Mouse (Mus musculus) liver, postnatal 0 days (tissue): Measurements from ENCODE around the gene Nccrp1. TPM values are rescaled to one million over a fixed set of nuclear protein-coding genes. Genes with fewer than 3 reads are reported as not detected.

Experiments used
- ATAC-seq: fragments of 200-750 bp; cut with Nextera tagmentation; 2 replicates; pipeline ENCODE4 v1.8.0; 2017; ENCODE audit warnings: mild to moderate bottlenecking, moderate library complexity
- DNase-seq: peaks from one replicate; pipeline ENCODE4 v3.0.0-alpha.2; 2016
- H3K27ac ChIP-seq: fragments of 300-500 bp; sonication (generic); 2 replicates; pipeline ENCODE4 v1.5.1; 2014; ENCODE audit warnings: antibody characterized with exemption, moderate library complexity, mild to moderate bottlenecking, low read depth
- H3K27me3 ChIP-seq: fragments of 300-500 bp; sonication (generic); 2 replicates; pipeline ENCODE4 v1.6.1; 2014; ENCODE audit warnings: low read length, control low read depth, mixed read lengths; ENCODE audit not compliant: insufficient read depth
- H3K36me3 ChIP-seq: fragments of 300-500 bp; sonication (generic); replicated peaks from 2 replicates; pipeline ENCODE4 v1.6.1; 2014; ENCODE audit warnings: mild to moderate bottlenecking, control low read depth, low read length, moderate library complexity, mixed read lengths; ENCODE audit not compliant: insufficient read depth
- H3K4me1 ChIP-seq: fragments of 300-500 bp; sonication (generic); 2 replicates; pipeline ENCODE4 v1.6.1; 2014; ENCODE audit warnings: antibody characterized with exemption, mild to moderate bottlenecking, control low read depth; ENCODE audit not compliant: insufficient read depth
- H3K4me2 ChIP-seq: fragments of 300-500 bp; sonication (generic); 2 replicates; pipeline ENCODE4 v1.6.1; 2014; ENCODE audit warnings: low read depth, mild to moderate bottlenecking, low read length, moderate library complexity, mixed read lengths
- H3K4me3 ChIP-seq: fragments of 300-500 bp; sonication (generic); 2 replicates; pipeline ENCODE4 v1.5.1; 2014; ENCODE audit warnings: low read depth, low read length
- H3K9ac ChIP-seq: fragments of 300-500 bp; sonication (generic); replicated peaks from 2 replicates; pipeline ENCODE4 v1.6.1; 2014; ENCODE audit warnings: mild to moderate bottlenecking, moderate library complexity
- H3K9me3 ChIP-seq: fragments of 300-500 bp; sonication (generic); 2 replicates; pipeline ENCODE4 v1.6.1; 2016; ENCODE audit warnings: mild to moderate bottlenecking, control low read depth, low read length, mixed read lengths
- CTCF ChIP-seq: sonication (generic); IDR thresholded peaks from 2 replicates; pipeline ENCODE4 v1.5.1; 2016; ENCODE audit warnings: antibody characterized with exemption, low read depth
- EP300 ChIP-seq: IDR thresholded peaks from 2 replicates; pipeline ENCODE4 v1.6.1; 2016; ENCODE audit warnings: antibody characterized with exemption, low read depth, mild to moderate bottlenecking
- WGBS: fragments of 180-500 bp; shearing (Covaris S2); extraction: QIAGEN DNeasy Blood & Tissue Kit; methylation state at CpG from one replicate; pipeline ENCODE4 v1.1.7; 2014; ENCODE audit not compliant: insufficient replicate concordance; 5-methylcytosine and 5-hydroxymethylcytosine counted together
- polyA plus RNA-seq: library from polyadenylated mRNA; unstranded; fragments of >200 nt; fragmentation: Nextera tagmentation; extraction: Ambion mirVana; gene quantifications from 2 replicates; pipeline ENCODE4 v1.2.1, GENCODE M21; 2015

Gene Nccrp1
- polyA plus RNA-seq, 1 experiment from 2014 or later = not detected

- Histone ChIP-seq H3K4me3 (no peak overlapping the region), H3K9me3 (no peaks in the 10 kb centered on the region), H3K4me2 (no peak overlapping the region), H3K27ac (no peak overlapping the region), H3K4me1 (peaks cover 85% of the 10 kb centered on the region), H3K9ac (peak overlapping the region; percentile 21), H3K27me3 (no peaks in the 10 kb centered on the region), H3K36me3 (peaks cover 3% of the 10 kb centered on the region; the same call in 1 of the 2 replicates)
- ATAC-seq (no peak), DNase-seq (no peak)
- no peak for TF ChIP-seq EP300
- no peak for TF ChIP-seq CTCF
- 75% methylated on average over 5 of the region's 5 CpGs for WGBS
These were observed 32.8 kb upstream of the Nccrp1 start for GRCm38 (mm10) chr7:28579826-28580225.

GRCm38 (mm10) chr7:28578543-28579053, 31.5 kb upstream of the Nccrp1 start:
- Histone ChIP-seq H3K9me3 (no peaks in the 10 kb centered on the region), H3K9ac (no peak overlapping the region), H3K36me3 (peaks cover 3% of the 10 kb centered on the region; the same call in 1 of the 2 replicates), H3K4me2 (no peak overlapping the region), H3K4me1 (peaks cover 80% of the 10 kb centered on the region), H3K4me3 (no peak overlapping the region), H3K27me3 (no peaks in the 10 kb centered on the region), H3K27ac (no peak overlapping the region)
- no peak for ATAC-seq
- TF ChIP-seq EP300 (no peak), CTCF (no peak)
- no peak for DNase-seq
- 75% methylated on average over 5 of the region's 5 CpGs for WGBS

- Histone ChIP-seq H3K27me3 (no peaks in the 10 kb centered on the region), H3K27ac (no peak overlapping the region), H3K4me1 (peaks cover 80% of the 10 kb centered on the region), H3K36me3 (peaks cover under 1% of the 10 kb centered on the region; the same call in 1 of the 2 replicates), H3K4me2 (no peak overlapping the region), H3K9ac (no peak overlapping the region), H3K4me3 (no peak overlapping the region), H3K9me3 (no peaks in the 10 kb centered on the region)
- ATAC-seq (no peak), DNase-seq (no peak)
- TF ChIP-seq CTCF (no peak), EP300 (no peak)
- WGBS = 79% methylated on average over 9 of the region's 9 CpGs
These were observed 30.9 kb upstream of the Nccrp1 start for GRCm38 (mm10) chr7:28577826-28578542.

GRCm38 (mm10) chr7:28576271-28576914, 29.3 kb upstream of the Nccrp1 start:
- no peak overlapping the region for H3K4me3 ChIP-seq
- H3K36me3 ChIP-seq = no peaks in the 10 kb centered on the region
- ATAC-seq (peak; percentile 64), DNase-seq (no peak)
- TF ChIP-seq EP300 (no peak), CTCF (no peak)
- WGBS = 66% methylated on average over 5 of the region's 5 CpGs
- H3K9ac ChIP-seq = peak overlapping the region; percentile 16; the same call in 1 of the 2 replicates
- no peak overlapping the region for H3K27ac ChIP-seq
- peak overlapping the region; percentile 40 for H3K4me2 ChIP-seq
- H3K9me3 ChIP-seq = no peaks in the 10 kb centered on the region
- no peaks in the 10 kb centered on the region for H3K27me3 ChIP-seq
- peaks cover 77% of the 10 kb centered on the region for H3K4me1 ChIP-seq

GRCm38 (mm10) chr7:28575597-28575996, 28.5 kb upstream of the Nccrp1 start:
- ATAC-seq = peak; percentile 47
- DNase-seq = no peak
- WGBS = 59% methylated on average over 11 of the region's 11 CpGs
- Histone ChIP-seq H3K9me3 (no peaks in the 10 kb centered on the region), H3K4me3 (no peak overlapping the region), H3K4me2 (no peak overlapping the region), H3K27ac (no peak overlapping the region), H3K27me3 (no peaks in the 10 kb centered on the region), H3K4me1 (peaks cover 79% of the 10 kb centered on the region), H3K36me3 (no peaks in the 10 kb centered on the region), H3K9ac (no peak overlapping the region)
- TF ChIP-seq CTCF (no peak), EP300 (peak; percentile 77)

- no peak for ATAC-seq
- H3K9me3 ChIP-seq = no peaks in the 10 kb centered on the region
- no peak overlapping the region for H3K27ac ChIP-seq
- no peak overlapping the region; the same call in 1 of the 2 replicates for H3K9ac ChIP-seq
- TF ChIP-seq CTCF (no peak), EP300 (no peak)
- no peak for DNase-seq
- no peak overlapping the region for H3K4me2 ChIP-seq
- no peaks in the 10 kb centered on the region for H3K27me3 ChIP-seq
- H3K4me1 ChIP-seq = peaks cover 61% of the 10 kb centered on the region
- H3K36me3 ChIP-seq = 0 out of 2 replicates have a peak, but pooled peaks cover 2% of the 10 kb centered on the region
- H3K4me3 ChIP-seq = no peak overlapping the region
- WGBS = 94% methylated on average over 3 of the region's 3 CpGs
These were observed 26.2 kb upstream of the Nccrp1 start for GRCm38 (mm10) chr7:28573236-28573635.
